Mouse (Mus musculus) neural tube, embryonic 11.5 days (tissue): ENCODE data around the gene Mipep. TPM values are rescaled to one million over a fixed set of nuclear protein-coding genes. Genes with fewer than 3 reads are reported as not detected.
A peak's percentile ranks its signal among the peaks of the same experiment; 100 is the strongest.

Experiments
- ATAC-seq: fragments of 200-750 bp; cut with Nextera tagmentation; 2 replicates; pipeline ENCODE4 v1.8.0; 2017; ENCODE audit warnings: moderate number of reproducible peaks, mild to moderate bottlenecking, moderate TSS enrichment, moderate library complexity; ENCODE audit not compliant: insufficient read depth, low FRiP score, low TSS enrichment
- DNase-seq: peaks from one replicate; pipeline ENCODE4 v3.0.0-alpha.2; 2015; ENCODE audit warnings: low spot score
- H3K27ac ChIP-seq: fragments of 300-500 bp; sonication (generic); 2 replicates; pipeline ENCODE4 v1.5.1; 2014; ENCODE audit warnings: low read depth, mild to moderate bottlenecking, low read length
- H3K27me3 ChIP-seq: fragments of 300-500 bp; sonication (generic); 2 replicates; pipeline ENCODE4 v1.6.1; 2014; ENCODE audit warnings: mild to moderate bottlenecking, low read length, mixed read lengths; ENCODE audit not compliant: control insufficient read depth, insufficient read depth
- H3K36me3 ChIP-seq: fragments of 300-500 bp; sonication (generic); 2 replicates; pipeline ENCODE4 v1.6.1; 2014; ENCODE audit warnings: mild to moderate bottlenecking, low read length, moderate library complexity, mixed read lengths; ENCODE audit not compliant: control insufficient read depth, insufficient read depth
- H3K4me1 ChIP-seq: fragments of 300-500 bp; sonication (generic); 2 replicates; pipeline ENCODE4 v1.6.1; 2014; ENCODE audit warnings: low read length, mixed read lengths; ENCODE audit not compliant: control insufficient read depth, insufficient read depth
- H3K4me2 ChIP-seq: fragments of 300-500 bp; sonication (generic); 2 replicates; pipeline ENCODE4 v1.6.1; 2014; ENCODE audit warnings: low read depth, mild to moderate bottlenecking, moderate library complexity
- H3K4me3 ChIP-seq: fragments of 300-500 bp; sonication (generic); 2 replicates; pipeline ENCODE4 v1.5.1; 2014; ENCODE audit warnings: low read depth, low read length
- H3K9ac ChIP-seq: fragments of 300-500 bp; sonication (generic); 2 replicates; pipeline ENCODE4 v1.6.1; 2014; ENCODE audit warnings: mild to moderate bottlenecking, low read length
- H3K9me3 ChIP-seq: fragments of 300-500 bp; sonication (generic); 2 replicates; pipeline ENCODE4 v1.6.1; 2016; ENCODE audit warnings: low read length; ENCODE audit not compliant: control insufficient read depth
- WGBS: fragments of 180-500 bp; shearing (Covaris S2); extraction: QIAGEN DNeasy Blood & Tissue Kit; methylation state at CpG from one replicate; pipeline ENCODE4 v1.1.7; 2014; 5-methylcytosine and 5-hydroxymethylcytosine counted together
- polyA plus RNA-seq: library from polyadenylated mRNA; unstranded; fragments of >200 nt; fragmentation: Nextera tagmentation; extraction: Ambion mirVana; gene quantifications from 2 replicates; pipeline ENCODE4 v1.2.1, GENCODE M21; 2014

Mipep gene
- polyA plus RNA-seq, 1 experiment from 2014 or later = 25.9 TPM

GRCm38 (mm10) chr14:60777485-60777919, 6.9 kb upstream of the Mipep start:
- H3K4me1 ChIP-seq = no peaks in the 10 kb centered on the region
- WGBS = 88% methylated on average over 5 of the region's 5 CpGs
- H3K36me3 ChIP-seq = no peaks in the 10 kb centered on the region
- no peaks in the 10 kb centered on the region for H3K9me3 ChIP-seq
- ATAC-seq (no peak), DNase-seq (no peak)
- H3K4me2 ChIP-seq = no peak overlapping the region
- no peak overlapping the region for H3K4me3 ChIP-seq
- no peaks in the 10 kb centered on the region for H3K27me3 ChIP-seq
- no peak overlapping the region for H3K9ac ChIP-seq
- no peak overlapping the region for H3K27ac ChIP-seq

- no peaks in the 10 kb centered on the region for H3K9me3 ChIP-seq
- H3K4me2 ChIP-seq = no peak overlapping the region
- ATAC-seq = no peak
- H3K27me3 ChIP-seq = no peaks in the 10 kb centered on the region
- DNase-seq = no peak
- H3K9ac ChIP-seq = no peak overlapping the region
- H3K36me3 ChIP-seq = no peaks in the 10 kb centered on the region
- no peak overlapping the region for H3K4me3 ChIP-seq
- no peaks in the 10 kb centered on the region for H3K4me1 ChIP-seq
- H3K27ac ChIP-seq = no peak overlapping the region
- WGBS = 88% methylated on average over 7 of the region's 7 CpGs
Measured at GRCm38 (mm10) chr14:60779198-60779597, 5.2 kb upstream of the Mipep start.

- Histone ChIP-seq H3K27ac (no peak overlapping the region), H3K27me3 (no peaks in the 10 kb centered on the region), H3K9me3 (no peaks in the 10 kb centered on the region), H3K4me3 (no peak overlapping the region), H3K9ac (no peak overlapping the region), H3K36me3 (no peaks in the 10 kb centered on the region), H3K4me1 (peaks cover 2% of the 10 kb centered on the region; the same call in 1 of the 2 replicates), H3K4me2 (no peak overlapping the region)
- 45% methylated on average over 7 of the region's 7 CpGs for WGBS
- DNase-seq (no peak), ATAC-seq (no peak)
Measured at GRCm38 (mm10) chr14:60782121-60782656, 2.2 kb upstream of the Mipep start.

- WGBS = 45% methylated on average over 8 of the region's 8 CpGs
- Histone ChIP-seq H3K4me2 (no peak overlapping the region), H3K36me3 (no peaks in the 10 kb centered on the region), H3K27me3 (no peaks in the 10 kb centered on the region), H3K4me1 (peaks cover 2% of the 10 kb centered on the region; the same call in 1 of the 2 replicates), H3K4me3 (no peak overlapping the region), H3K27ac (no peak overlapping the region), H3K9ac (no peak overlapping the region), H3K9me3 (no peaks in the 10 kb centered on the region)
- ATAC-seq (no peak), DNase-seq (no peak)
Measured at GRCm38 (mm10) chr14:60783196-60783595, 1.2 kb upstream of the Mipep start.

GRCm38 (mm10) chr14:60790103-60790502, 5.7 kb downstream of the Mipep start:
- H3K9me3 ChIP-seq = no peaks in the 10 kb centered on the region
- WGBS = 47% methylated on average over 3 of the region's 3 CpGs
- no peaks in the 10 kb centered on the region for H3K27me3 ChIP-seq
- H3K36me3 ChIP-seq = no peaks in the 10 kb centered on the region; the same call in 1 of the 2 replicates
- DNase-seq (peak; percentile 49), ATAC-seq (no peak)
- no peak overlapping the region for H3K9ac ChIP-seq
- peaks cover 2% of the 10 kb centered on the region; the same call in 1 of the 2 replicates for H3K4me1 ChIP-seq
- H3K27ac ChIP-seq = no peak overlapping the region
- H3K4me2 ChIP-seq = no peak overlapping the region
- no peak overlapping the region for H3K4me3 ChIP-seq

GRCm38 (mm10) chr14:60796600-60797322, 12.4 kb downstream of the Mipep start:
- Histone ChIP-seq H3K27ac (no peak overlapping the region), H3K4me3 (no peak overlapping the region), H3K27me3 (no peaks in the 10 kb centered on the region), H3K9ac (no peak overlapping the region), H3K4me1 (no peaks in the 10 kb centered on the region), H3K4me2 (no peak overlapping the region), H3K9me3 (no peaks in the 10 kb centered on the region), H3K36me3 (no peaks in the 10 kb centered on the region; the same call in 1 of the 2 replicates)
- WGBS = 87% methylated on average over 4 of the region's 4 CpGs
- DNase-seq (no peak), ATAC-seq (no peak)

GRCm38 (mm10) chr14:60797596-60797995, 13.2 kb downstream of the Mipep start:
- Histone ChIP-seq H3K9ac (no peak overlapping the region), H3K4me2 (no peak overlapping the region), H3K9me3 (no peaks in the 10 kb centered on the region), H3K4me1 (no peaks in the 10 kb centered on the region), H3K36me3 (no peaks in the 10 kb centered on the region), H3K27ac (no peak overlapping the region), H3K27me3 (no peaks in the 10 kb centered on the region), H3K4me3 (no peak overlapping the region)
- DNase-seq = no peak
- no peak for ATAC-seq
- WGBS = 93% methylated on average over 5 of the region's 5 CpGs

GRCm38 (mm10) chr14:60798721-60799120, 14.3 kb downstream of the Mipep start:
- Histone ChIP-seq H3K4me3 (no peak overlapping the region), H3K9ac (no peak overlapping the region), H3K9me3 (no peaks in the 10 kb centered on the region), H3K27me3 (no peaks in the 10 kb centered on the region), H3K4me2 (no peak overlapping the region), H3K4me1 (no peaks in the 10 kb centered on the region), H3K36me3 (no peaks in the 10 kb centered on the region; the same call in 1 of the 2 replicates), H3K27ac (no peak overlapping the region)
- ATAC-seq (no peak), DNase-seq (no peak)
- WGBS = 86% methylated on average over 4 of the region's 4 CpGs
